Mouse (Mus musculus): ENCODE results near the gene Ica1l. TPM values are rescaled to one million over a fixed set of nuclear protein-coding genes. Genes with fewer than 3 reads are reported as not detected.

Gene Ica1l
- polyA plus RNA-seq, 1 experiment from 2014 or later: 53.7 TPM

DNA sequence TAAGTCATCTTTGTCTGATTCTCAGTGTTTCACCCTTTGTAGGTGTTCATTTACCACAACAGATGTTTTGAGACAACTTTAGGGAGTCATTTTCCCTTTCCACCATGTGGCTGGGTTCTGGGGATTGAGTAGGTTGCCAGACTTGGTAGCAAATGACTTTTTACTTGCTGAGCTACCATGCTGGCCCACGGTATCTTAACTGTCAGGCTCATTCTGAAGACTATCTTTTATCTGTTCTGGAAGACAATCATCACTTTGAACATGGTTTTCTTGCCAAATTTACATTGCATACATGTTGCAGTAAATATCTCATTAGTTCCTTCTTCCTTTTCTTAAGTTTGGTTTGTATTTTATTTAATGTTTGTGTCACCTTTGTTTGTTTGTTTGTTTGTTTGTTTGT lies 97.0 kb downstream of the Ica1l start:
- no peak overlapping the region for H3K27ac ChIP-seq (ENCODE audit: low read length)
- no peak overlapping the region for H3K9ac ChIP-seq (ENCODE audit: low read depth, low read length)
- H3K27me3 ChIP-seq (ENCODE audit: control insufficient read depth, insufficient read depth, low read depth, low read length): no peaks in the 10 kb centered on the region
- H3K36me3 ChIP-seq (ENCODE audit: control insufficient read depth, insufficient read depth, low read length): peaks cover 3% of the 10 kb centered on the region; the same call in 1 of the 2 replicates
- no peaks in the 10 kb centered on the region for H3K9me3 ChIP-seq (replicated peaks; ENCODE audit: control insufficient read depth, low read length, poor library complexity, severe bottlenecking)
- no peak overlapping the region for H3K4me3 ChIP-seq (ENCODE audit: low read depth, low read length)
- H3K4me1 ChIP-seq (ENCODE audit: control insufficient read depth, insufficient read depth, low read length): peaks cover 8% of the 10 kb centered on the region
- no peak for ATAC-seq
- WGBS: 87% methylated on average over 1 of the region's 1 CpGs
- H3K4me2 ChIP-seq (ENCODE audit: low read length): no peak overlapping the region

DNA sequence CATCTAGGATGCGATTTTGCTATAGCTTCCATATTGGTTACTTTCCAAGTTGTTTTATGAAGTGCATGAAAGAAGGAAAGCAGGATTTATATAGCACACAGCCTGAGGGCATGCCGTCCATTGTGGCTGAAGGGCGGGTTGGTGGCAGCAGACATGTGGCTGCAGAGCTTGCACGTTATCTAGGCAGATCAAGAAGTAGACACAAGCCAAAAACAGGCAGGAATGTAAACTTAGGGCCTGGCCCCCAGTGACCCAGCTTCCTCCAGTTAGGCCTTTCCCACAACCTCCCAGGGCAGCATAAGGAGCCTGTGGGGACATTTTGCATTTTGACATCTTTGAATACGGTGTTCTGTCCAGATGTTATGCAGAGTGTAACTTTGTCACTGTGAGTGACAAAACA lies 99.2 kb downstream of the Ica1l start:
- Histone ChIP-seq H3K4me3 (ENCODE audit: low read depth, low read length) (no peak overlapping the region), H3K9ac (ENCODE audit: low read depth, low read length) (no peak overlapping the region), H3K36me3 (ENCODE audit: control insufficient read depth, insufficient read depth, low read length) (no peaks in the 10 kb centered on the region), H3K4me2 (ENCODE audit: low read length) (no peak overlapping the region), H3K4me1 (ENCODE audit: control insufficient read depth, insufficient read depth, low read length) (peaks cover 8% of the 10 kb centered on the region), H3K27me3 (ENCODE audit: control insufficient read depth, insufficient read depth, low read depth, low read length) (no peaks in the 10 kb centered on the region), H3K27ac (ENCODE audit: low read length) (no peak overlapping the region), H3K9me3 (replicated peaks; ENCODE audit: control insufficient read depth, low read length, poor library complexity, severe bottlenecking) (no peaks in the 10 kb centered on the region)
- 68% methylated on average over 5 of the region's 5 CpGs for WGBS
- no peak for ATAC-seq

DNA sequence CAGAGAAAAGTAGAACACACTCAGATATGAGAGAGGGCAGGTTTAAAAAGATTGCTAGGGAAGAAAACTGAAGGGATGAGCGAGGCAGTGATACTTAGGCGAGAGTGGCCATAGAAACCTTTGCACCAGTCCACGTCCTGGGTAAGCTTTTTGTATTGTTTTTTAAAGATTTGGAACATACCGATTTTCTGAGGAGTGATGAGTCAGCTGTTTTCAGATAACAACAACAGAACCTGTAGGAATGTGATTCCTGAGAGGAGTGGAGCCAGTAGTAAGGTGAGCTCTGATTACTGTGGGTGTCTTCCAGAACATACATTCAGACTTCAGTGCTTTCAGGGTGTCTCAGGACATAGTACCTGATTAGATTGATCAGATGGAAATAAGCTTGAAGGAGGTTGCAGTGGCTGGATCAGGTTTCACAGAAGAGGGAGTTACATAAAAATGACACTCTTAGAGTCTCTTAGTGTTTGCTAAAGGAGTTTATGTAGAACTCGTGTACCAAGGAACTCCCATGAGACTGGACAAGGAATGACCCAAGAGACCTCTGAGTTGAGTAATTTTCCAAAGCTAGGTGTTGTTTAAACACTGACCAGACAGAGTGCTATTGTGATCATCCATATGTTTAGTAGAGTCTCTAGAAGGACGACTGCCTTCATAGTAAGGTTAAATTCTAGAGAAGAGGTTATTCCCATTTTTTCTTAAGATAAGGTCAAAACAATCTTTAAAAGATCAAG lies 100.8 kb downstream of the Ica1l start:
- Histone ChIP-seq H3K36me3 (ENCODE audit: control insufficient read depth, insufficient read depth, low read length) (no peaks in the 10 kb centered on the region), H3K4me1 (ENCODE audit: control insufficient read depth, insufficient read depth, low read length) (peaks cover 8% of the 10 kb centered on the region), H3K9me3 (replicated peaks; ENCODE audit: control insufficient read depth, low read length, poor library complexity, severe bottlenecking) (no peaks in the 10 kb centered on the region), H3K4me2 (ENCODE audit: low read length) (no peak overlapping the region), H3K27ac (ENCODE audit: low read length) (no peak overlapping the region), H3K9ac (ENCODE audit: low read depth, low read length) (no peak overlapping the region), H3K27me3 (ENCODE audit: control insufficient read depth, insufficient read depth, low read depth, low read length) (no peaks in the 10 kb centered on the region), H3K4me3 (ENCODE audit: low read depth, low read length) (no peak overlapping the region)
- no peak for ATAC-seq
- WGBS: 89% methylated on average over 6 of the region's 6 CpGs

DNA sequence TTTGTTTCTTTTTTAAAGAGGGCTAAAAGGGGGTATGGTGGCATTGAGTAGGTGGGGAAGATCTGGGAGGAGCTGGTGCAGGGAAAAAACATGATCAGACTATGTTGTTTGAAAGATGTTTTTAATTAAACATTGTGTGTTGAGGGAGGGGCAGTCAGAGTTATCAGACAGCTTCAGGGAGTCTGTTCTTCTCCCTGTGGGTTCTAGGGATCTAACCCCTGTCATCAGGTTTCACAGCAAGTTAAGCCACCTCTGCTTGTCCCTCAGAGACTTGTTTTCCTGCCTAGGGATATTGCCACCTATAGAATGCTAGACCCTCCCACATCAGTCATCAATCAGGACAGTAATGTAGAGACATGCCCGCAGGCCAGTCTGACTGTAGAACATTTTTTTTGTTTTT lies 101.9 kb downstream of the Ica1l start:
- H3K9ac ChIP-seq (ENCODE audit: low read depth, low read length): no peak overlapping the region
- ATAC-seq: no peak
- no peak overlapping the region for H3K27ac ChIP-seq (ENCODE audit: low read length)
- H3K4me3 ChIP-seq (ENCODE audit: low read depth, low read length): no peak overlapping the region
- peaks cover 8% of the 10 kb centered on the region for H3K4me1 ChIP-seq (ENCODE audit: control insufficient read depth, insufficient read depth, low read length)
- 97% methylated on average over 1 of the region's 1 CpGs for WGBS
- H3K4me2 ChIP-seq (ENCODE audit: low read length): no peak overlapping the region
- H3K27me3 ChIP-seq (ENCODE audit: control insufficient read depth, insufficient read depth, low read depth, low read length): no peaks in the 10 kb centered on the region
- no peaks in the 10 kb centered on the region for H3K36me3 ChIP-seq (ENCODE audit: control insufficient read depth, insufficient read depth, low read length)
- no peaks in the 10 kb centered on the region for H3K9me3 ChIP-seq (replicated peaks; ENCODE audit: control insufficient read depth, low read length, poor library complexity, severe bottlenecking)

DNA sequence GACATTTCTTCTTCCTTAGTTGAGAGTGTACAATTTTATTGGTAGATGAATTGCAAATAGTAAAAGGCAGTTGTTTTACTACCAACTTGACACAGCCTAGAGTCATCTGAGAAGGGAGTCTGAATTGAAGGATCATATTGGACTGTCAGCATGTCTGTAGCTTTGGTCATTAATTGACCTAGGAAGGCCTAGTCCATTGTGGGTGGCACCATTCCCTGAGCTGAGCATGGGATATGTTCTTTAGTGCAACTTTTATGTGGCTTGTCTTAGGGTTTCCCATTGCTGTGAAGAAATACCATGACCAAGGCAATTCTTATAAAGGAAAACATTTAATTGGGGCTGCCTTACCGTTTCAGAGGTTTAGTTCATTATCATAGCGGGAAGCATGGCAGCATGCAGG lies 110.0 kb downstream of the Ica1l start:
- Histone ChIP-seq H3K4me1 (ENCODE audit: control insufficient read depth, insufficient read depth, low read length) (no peaks in the 10 kb centered on the region), H3K27me3 (ENCODE audit: control insufficient read depth, insufficient read depth, low read depth, low read length) (no peaks in the 10 kb centered on the region), H3K36me3 (ENCODE audit: control insufficient read depth, insufficient read depth, low read length) (no peaks in the 10 kb centered on the region), H3K9ac (ENCODE audit: low read depth, low read length) (no peak overlapping the region), H3K27ac (ENCODE audit: low read length) (no peak overlapping the region), H3K4me2 (ENCODE audit: low read length) (no peak overlapping the region), H3K4me3 (ENCODE audit: low read depth, low read length) (no peak overlapping the region), H3K9me3 (replicated peaks; ENCODE audit: control insufficient read depth, low read length, poor library complexity, severe bottlenecking) (no peaks in the 10 kb centered on the region)
- ATAC-seq: no peak
- WGBS: 73% methylated on average over 2 of the region's 2 CpGs

Other genes starting within 250 kb of the Ica1l start
- gene Fam117b, start 130.2 kb downstream of the Ica1l start, polyA plus RNA-seq (2015; fragmentation: Nextera tagmentation; extraction: Ambion mirVana): 45.2 and 45.3 TPM in 2 replicates
- gene Carf, start 55.1 kb upstream of the Ica1l start, polyA plus RNA-seq (2015; fragmentation: Nextera tagmentation; extraction: Ambion mirVana): 9.1 and 11.1 TPM in 2 replicates
- gene Wdr12, start 55.5 kb upstream of the Ica1l start, polyA plus RNA-seq (2015; fragmentation: Nextera tagmentation; extraction: Ambion mirVana): 51.0 and 52.5 TPM in 2 replicates
- gene Nbeal1, start 137.4 kb upstream of the Ica1l start, polyA plus RNA-seq (2015; fragmentation: Nextera tagmentation; extraction: Ambion mirVana): 7.8 and 9.8 TPM in 2 replicates